Mouse (Mus musculus) hindbrain, embryonic 15.5 days (tissue): ENCODE measurements at regions not wholly inside any gene's neighbourhood (a gene's known extent, or its start where the extent isn't known, plus 50 kb on each side); places are given as distances from the start of the nearest gene placed in this dataset.

Experiments
- ATAC-seq: fragments of 200-750 bp; cut with Nextera tagmentation; 2 replicates; pipeline ENCODE4 v1.8.0; 2017; ENCODE audit warnings: low read depth, moderate number of reproducible peaks, moderate TSS enrichment; ENCODE audit not compliant: low FRiP score
- H3K27ac ChIP-seq: fragments of 300-500 bp; sonication (generic); replicated peaks from 2 replicates; pipeline ENCODE4 v1.5.1; 2015; ENCODE audit warnings: mild to moderate bottlenecking, inconsistent platforms
- H3K27me3 ChIP-seq: fragments of 300-500 bp; sonication (generic); 2 replicates; pipeline ENCODE4 v1.6.1; 2015; ENCODE audit warnings: control low read depth, inconsistent platforms
- H3K36me3 ChIP-seq: fragments of 300-500 bp; sonication (generic); 2 replicates; pipeline ENCODE4 v1.6.1; 2015; ENCODE audit warnings: control low read depth, inconsistent platforms
- H3K4me1 ChIP-seq: fragments of 300-500 bp; sonication (generic); replicated peaks from 2 replicates; pipeline ENCODE4 v1.6.1; 2015; ENCODE audit warnings: control low read depth, inconsistent platforms
- H3K4me2 ChIP-seq: fragments of 300-500 bp; sonication (generic); 2 replicates; pipeline ENCODE4 v1.6.1; 2015; ENCODE audit warnings: moderate library complexity, mild to moderate bottlenecking, inconsistent platforms
- H3K4me3 ChIP-seq: fragments of 300-500 bp; sonication (generic); 2 replicates; pipeline ENCODE4 v1.5.1; 2015; ENCODE audit warnings: mild to moderate bottlenecking, inconsistent platforms
- H3K9ac ChIP-seq: fragments of 300-500 bp; sonication (generic); 2 replicates; pipeline ENCODE4 v1.6.1; 2015; ENCODE audit warnings: inconsistent platforms
- H3K9me3 ChIP-seq: fragments of 300-500 bp; sonication (generic); 2 replicates; pipeline ENCODE4 v1.6.1; 2016; ENCODE audit warnings: control low read depth, inconsistent platforms
- WGBS: fragments of 180-500 bp; shearing (Covaris S2); methylation state at CpG from one replicate; pipeline ENCODE4 v1.1.7; 2015; 5-methylcytosine and 5-hydroxymethylcytosine counted together

DNA sequence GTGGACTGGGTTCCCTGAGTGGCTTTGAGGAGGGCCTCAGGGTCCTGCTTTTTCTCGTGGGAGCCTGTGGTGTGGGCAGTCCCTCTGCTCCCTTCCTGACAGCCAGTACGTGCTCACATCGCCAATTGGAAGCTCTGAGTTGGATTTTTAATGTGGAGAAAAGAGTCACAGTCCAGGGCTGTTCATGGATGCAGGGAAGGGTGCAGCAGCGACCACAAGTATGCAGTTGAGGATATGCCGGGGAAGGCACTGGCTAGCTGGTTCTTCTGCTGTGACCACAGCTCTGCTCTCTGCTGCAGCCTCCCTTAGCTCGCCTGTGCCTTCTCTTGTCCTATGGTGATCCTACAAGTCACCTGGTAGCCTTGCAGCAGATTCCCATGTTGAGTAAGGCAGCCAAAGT is 177.5 kb upstream of the Lef1 start:
- no peaks in the 10 kb centered on the region for H3K27me3 ChIP-seq

GRCm38 (mm10) chr3:130932226-130932625 is 178.0 kb upstream of the Lef1 start:
- 91% methylated on average over 5 of the region's 5 CpGs for WGBS
- no peak for ATAC-seq

More for the DNA sequence above, 177.5 kb upstream of the Lef1 start:
- Histone ChIP-seq H3K9me3 (no peaks in the 10 kb centered on the region), H3K36me3 (no peaks in the 10 kb centered on the region), H3K4me3 (no peak overlapping the region), H3K27ac (no peak overlapping the region), H3K4me2 (no peak overlapping the region), H3K4me1 (no peaks in the 10 kb centered on the region; the same call in 1 of the 2 replicates), H3K9ac (no peak overlapping the region)
- no peak for ATAC-seq
- WGBS, result 78% methylated on average over 6 of the region's 6 CpGs

GRCm38 (mm10) chr3:130925000-130925399 is 185.3 kb upstream of the Lef1 start:
- Histone ChIP-seq H3K4me3 (no peak overlapping the region), H3K36me3 (no peaks in the 10 kb centered on the region), H3K4me2 (no peak overlapping the region), H3K27ac (no peak overlapping the region), H3K9ac (no peak overlapping the region), H3K9me3 (no peaks in the 10 kb centered on the region), H3K27me3 (0 out of 2 replicates have a peak, but pooled peaks cover 5% of the 10 kb centered on the region), H3K4me1 (peaks cover 17% of the 10 kb centered on the region)
- ATAC-seq, result no peak
- WGBS, result 50% methylated on average over 5 of the region's 5 CpGs

More at GRCm38 (mm10) chr3:130932226-130932625, 178.0 kb upstream of the Lef1 start:
- Histone ChIP-seq H3K4me2 (no peak overlapping the region), H3K9ac (no peak overlapping the region), H3K9me3 (no peaks in the 10 kb centered on the region), H3K36me3 (no peaks in the 10 kb centered on the region), H3K4me3 (no peak overlapping the region), H3K4me1 (no peaks in the 10 kb centered on the region; the same call in 1 of the 2 replicates), H3K27ac (no peak overlapping the region), H3K27me3 (no peaks in the 10 kb centered on the region)

- Histone ChIP-seq H3K4me2 (peak overlapping the region; percentile 41), H3K36me3 (no peaks in the 10 kb centered on the region), H3K4me3 (0 out of 2 replicates have a peak overlapping the region, but pooled peaks have one; percentile 8), H3K4me1 (peaks cover 17% of the 10 kb centered on the region), H3K27me3 (0 out of 2 replicates have a peak, but pooled peaks cover 5% of the 10 kb centered on the region), H3K9ac (no peak overlapping the region), H3K9me3 (no peaks in the 10 kb centered on the region), H3K27ac (no peak overlapping the region)
- whole genome bisulfite sequencing, result 34% methylated on average over 8 of the region's 8 CpGs
- ATAC-seq, result no peak
Measured at GRCm38 (mm10) chr3:130923615-130923958, 186.7 kb upstream of the Lef1 start.

- no peak for ATAC-seq
- Histone ChIP-seq H3K4me3 (0 out of 2 replicates have a peak overlapping the region, but pooled peaks have one; percentile 8), H3K4me2 (peak overlapping the region; percentile 41), H3K36me3 (no peaks in the 10 kb centered on the region), H3K4me1 (peaks cover 17% of the 10 kb centered on the region), H3K9me3 (no peaks in the 10 kb centered on the region), H3K27ac (no peak overlapping the region), H3K27me3 (0 out of 2 replicates have a peak, but pooled peaks cover 5% of the 10 kb centered on the region), H3K9ac (no peak overlapping the region)
- 22% methylated on average over 23 of the region's 23 CpGs for WGBS
Measured at GRCm38 (mm10) chr3:130922812-130923614, 187.3 kb upstream of the Lef1 start.

GRCm38 (mm10) chr3:130921621-130922245 is 188.5 kb upstream of the Lef1 start:
- ATAC-seq, result no peak; the same call in 1 of the 2 replicates
- WGBS, result 77% methylated on average over 9 of the region's 9 CpGs
- Histone ChIP-seq H3K4me1 (peaks cover 17% of the 10 kb centered on the region), H3K36me3 (no peaks in the 10 kb centered on the region), H3K27me3 (0 out of 2 replicates have a peak, but pooled peaks cover 5% of the 10 kb centered on the region), H3K9ac (no peak overlapping the region), H3K4me3 (no peak overlapping the region), H3K9me3 (no peaks in the 10 kb centered on the region), H3K27ac (no peak overlapping the region), H3K4me2 (no peak overlapping the region)

GRCm38 (mm10) chr3:130913812-130914211 is 183.6 kb upstream of the Rpl34 start:
- H3K4me3 ChIP-seq, result no peak overlapping the region
- H3K27ac ChIP-seq, result no peak overlapping the region
- H3K9me3 ChIP-seq, result no peaks in the 10 kb centered on the region
- H3K4me1 ChIP-seq, result 0 out of 2 replicates have a peak, but pooled peaks cover 7% of the 10 kb centered on the region
- H3K9ac ChIP-seq, result no peak overlapping the region
- H3K36me3 ChIP-seq, result no peaks in the 10 kb centered on the region
- WGBS, result 74% methylated on average over 7 of the region's 7 CpGs
- no peak for ATAC-seq
- no peak overlapping the region for H3K4me2 ChIP-seq
- no peaks in the 10 kb centered on the region for H3K27me3 ChIP-seq

- H3K9ac ChIP-seq, result no peak overlapping the region
- WGBS, result 62% methylated on average over 8 of the region's 8 CpGs
- H3K4me2 ChIP-seq, result no peak overlapping the region
- H3K36me3 ChIP-seq, result no peaks in the 10 kb centered on the region
- no peaks in the 10 kb centered on the region; the same call in 1 of the 2 replicates for H3K4me1 ChIP-seq
- no peak for ATAC-seq
- H3K27ac ChIP-seq, result no peak overlapping the region
- no peaks in the 10 kb centered on the region for H3K9me3 ChIP-seq
- no peaks in the 10 kb centered on the region for H3K27me3 ChIP-seq
- H3K4me3 ChIP-seq, result no peak overlapping the region
Measured at GRCm38 (mm10) chr3:130905101-130905500, 174.9 kb upstream of the Rpl34 start.

DNA sequence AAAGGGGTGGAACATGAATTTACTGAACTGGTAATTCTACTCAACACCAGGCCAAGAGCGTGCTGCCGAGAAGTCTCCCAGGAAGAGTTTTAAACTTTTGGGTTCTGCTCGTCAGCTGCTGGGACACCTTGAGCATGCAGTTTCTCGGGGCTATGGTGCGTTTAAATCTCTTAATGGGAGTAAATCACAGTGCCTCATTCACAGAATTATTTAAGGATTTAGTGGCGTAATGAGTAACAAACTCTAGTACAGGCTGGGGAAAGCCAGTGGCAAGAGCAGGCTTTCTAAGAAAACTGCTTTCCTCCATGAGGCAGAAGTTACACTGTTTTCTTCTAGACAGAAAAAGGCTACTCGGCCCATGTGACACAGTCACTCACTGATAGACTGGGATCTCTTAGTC is 173.1 kb upstream of the Rpl34 start:
- no peak overlapping the region for H3K27ac ChIP-seq
- no peak overlapping the region for H3K9ac ChIP-seq
- H3K4me3 ChIP-seq, result no peak overlapping the region
- no peaks in the 10 kb centered on the region for H3K36me3 ChIP-seq
- no peaks in the 10 kb centered on the region for H3K27me3 ChIP-seq
- no peaks in the 10 kb centered on the region; the same call in 1 of the 2 replicates for H3K4me1 ChIP-seq
- no peak overlapping the region for H3K4me2 ChIP-seq
- no peak for ATAC-seq
- H3K9me3 ChIP-seq, result no peaks in the 10 kb centered on the region
- WGBS, result 93% methylated on average over 7 of the region's 7 CpGs

DNA sequence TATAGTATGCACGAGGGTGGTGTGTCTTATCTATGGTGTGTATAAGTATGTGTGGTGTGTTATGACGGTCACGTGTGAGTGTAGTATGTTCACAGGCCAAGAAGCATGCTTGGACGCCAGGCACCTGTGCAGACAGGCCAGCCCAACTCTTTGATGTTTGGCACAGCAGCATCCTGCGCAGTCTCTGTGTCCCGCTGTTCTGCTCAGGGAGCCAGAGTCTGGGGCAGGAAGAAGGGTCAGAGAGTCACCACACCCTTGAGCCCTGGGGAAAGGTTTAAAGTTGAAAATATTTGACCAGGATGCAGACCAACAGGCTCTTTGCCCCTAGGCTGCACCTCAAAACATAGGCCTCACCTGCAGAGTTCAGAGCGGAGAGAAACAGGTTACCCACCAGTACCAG is 172.2 kb upstream of the Rpl34 start:
- Histone ChIP-seq H3K4me1 (no peaks in the 10 kb centered on the region; the same call in 1 of the 2 replicates), H3K9me3 (no peaks in the 10 kb centered on the region), H3K27ac (no peak overlapping the region), H3K4me3 (no peak overlapping the region), H3K9ac (no peak overlapping the region), H3K36me3 (no peaks in the 10 kb centered on the region), H3K4me2 (no peak overlapping the region), H3K27me3 (no peaks in the 10 kb centered on the region)
- 91% methylated on average over 7 of the region's 7 CpGs for WGBS
- ATAC-seq, result no peak

DNA sequence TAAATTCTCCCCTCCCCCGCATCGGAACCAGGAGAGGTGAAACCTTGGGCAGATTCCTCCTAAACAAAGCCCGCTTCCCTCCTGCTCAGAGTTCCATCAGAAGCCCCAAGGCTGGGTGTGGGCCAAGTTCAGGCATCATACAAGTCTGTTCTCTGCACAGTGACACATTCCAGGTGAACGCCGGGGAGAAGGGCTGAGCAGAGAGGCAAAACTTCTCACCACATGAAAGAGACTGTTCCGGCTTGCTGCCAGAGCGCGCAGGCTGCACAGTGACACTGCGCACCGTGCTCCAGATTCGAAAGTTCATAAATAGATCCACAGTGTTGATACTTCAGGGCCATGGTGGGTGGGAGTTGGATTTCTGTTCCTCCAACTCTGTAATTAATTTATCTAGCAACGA is 171.1 kb upstream of the Rpl34 start:
- WGBS, result 86% methylated on average over 12 of the region's 12 CpGs
- Histone ChIP-seq H3K27ac (no peak overlapping the region), H3K27me3 (no peaks in the 10 kb centered on the region), H3K4me3 (no peak overlapping the region), H3K9me3 (no peaks in the 10 kb centered on the region), H3K4me1 (no peaks in the 10 kb centered on the region; the same call in 1 of the 2 replicates), H3K4me2 (no peak overlapping the region), H3K36me3 (no peaks in the 10 kb centered on the region), H3K9ac (no peak overlapping the region)
- no peak for ATAC-seq

DNA sequence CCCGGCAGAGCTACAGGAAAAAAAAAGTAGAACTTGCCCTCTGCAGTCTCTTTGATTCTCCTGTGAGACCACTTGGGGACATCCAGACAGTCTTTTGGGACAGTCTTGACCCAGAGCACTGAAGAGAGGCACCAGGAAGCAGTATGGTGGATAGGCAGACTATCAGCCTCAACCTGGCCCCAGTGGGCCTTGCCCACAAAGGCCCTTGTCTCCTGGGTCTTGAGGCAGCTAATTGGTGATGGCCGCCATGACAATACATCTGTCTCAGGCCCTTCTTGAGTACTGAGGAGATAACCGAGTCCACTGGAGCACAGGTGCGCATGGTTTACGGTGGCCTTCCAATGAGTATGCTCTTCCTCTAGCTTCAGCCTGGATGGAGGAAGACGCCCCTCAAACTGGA is 170.6 kb upstream of the Rpl34 start:
- no peak overlapping the region for H3K9ac ChIP-seq
- 93% methylated on average over 6 of the region's 6 CpGs for whole genome bisulfite sequencing
- no peak overlapping the region for H3K4me2 ChIP-seq
- H3K27me3 ChIP-seq, result no peaks in the 10 kb centered on the region
- no peaks in the 10 kb centered on the region for H3K36me3 ChIP-seq
- H3K27ac ChIP-seq, result no peak overlapping the region
- H3K4me1 ChIP-seq, result no peaks in the 10 kb centered on the region; the same call in 1 of the 2 replicates
- no peak for ATAC-seq
- no peak overlapping the region for H3K4me3 ChIP-seq
- H3K9me3 ChIP-seq, result no peaks in the 10 kb centered on the region
